Mouse (Mus musculus) heart, embryonic 13.5 days (tissue): ENCODE results near the gene Rilp. TPM values are rescaled to one million over a fixed set of nuclear protein-coding genes. Genes with fewer than 3 reads are reported as not detected.

Experiments used
- ATAC-seq: fragments of 200-750 bp; cut with Nextera tagmentation; 2 replicates; pipeline ENCODE4 v1.8.0; 2017; ENCODE audit warnings: moderate TSS enrichment; ENCODE audit not compliant: insufficient number of reproducible peaks, low FRiP score, low TSS enrichment; ENCODE audit errors: extremely low read depth
- H3K27ac ChIP-seq: fragments of 300-500 bp; sonication (generic); replicated peaks from 2 replicates; pipeline ENCODE4 v1.5.1; 2015; ENCODE audit warnings: moderate library complexity, mild to moderate bottlenecking, inconsistent platforms
- H3K27me3 ChIP-seq: fragments of 300-500 bp; sonication (generic); replicated peaks from 2 replicates; pipeline ENCODE4 v1.6.1; 2015; ENCODE audit warnings: mild to moderate bottlenecking, inconsistent platforms
- H3K36me3 ChIP-seq: fragments of 300-500 bp; sonication (generic); 2 replicates; pipeline ENCODE4 v1.6.1; 2015; ENCODE audit warnings: mild to moderate bottlenecking, inconsistent platforms
- H3K4me1 ChIP-seq: fragments of 300-500 bp; sonication (generic); 2 replicates; pipeline ENCODE4 v1.6.1; 2015; ENCODE audit warnings: inconsistent platforms
- H3K4me2 ChIP-seq: fragments of 300-500 bp; sonication (generic); 2 replicates; pipeline ENCODE4 v1.6.1; 2015; ENCODE audit warnings: inconsistent platforms, mild to moderate bottlenecking, moderate library complexity
- H3K4me3 ChIP-seq: fragments of 300-500 bp; sonication (generic); 2 replicates; pipeline ENCODE4 v1.5.1; 2015; ENCODE audit warnings: moderate library complexity, mild to moderate bottlenecking, inconsistent platforms
- H3K9ac ChIP-seq: fragments of 300-500 bp; sonication (generic); 2 replicates; pipeline ENCODE4 v1.6.1; 2015; ENCODE audit warnings: inconsistent platforms, mild to moderate bottlenecking, moderate library complexity
- H3K9me3 ChIP-seq: fragments of 300-500 bp; sonication (generic); 2 replicates; pipeline ENCODE4 v1.6.1; 2016; ENCODE audit warnings: inconsistent platforms
- WGBS: fragments of 180-500 bp; shearing (Covaris S2); methylation state at CpG from one replicate; pipeline ENCODE4 v1.1.7; 2015; ENCODE audit warnings: mixed read lengths; 5-methylcytosine and 5-hydroxymethylcytosine counted together
- microRNA counts: library from miRNA; unstranded; fragments of <30 nt; microRNA quantifications from one replicate; lab custom pipeline; 2016
- microRNA-seq: library from miRNA; unstranded; fragments of <30 nt; microRNA quantifications from one replicate; pipeline ENCODE4, GENCODE M21; 2016
- polyA plus RNA-seq: library from polyadenylated mRNA; unstranded; fragments of >200 nt; fragmentation: Nextera tagmentation; extraction: Ambion mirVana; gene quantifications from 2 replicates; pipeline ENCODE4 v1.2.1, GENCODE M21; 2015

Rilp gene
- polyA plus RNA-seq, 1 experiment from 2014 or later = 3.4 TPM

GRCm38 (mm10) chr11:75560530-75561409 lies 50.9 kb downstream of the Rilp start:
- ATAC-seq = no peak
- H3K4me2 ChIP-seq = no peak overlapping the region
- 82% methylated on average over 14 of the region's 14 CpGs for WGBS

GRCm38 (mm10) chr11:75561410-75561791 lies 51.5 kb downstream of the Rilp start:
- Histone ChIP-seq H3K27ac (no peak overlapping the region), H3K36me3 (no peaks in the 10 kb centered on the region), H3K4me1 (peaks cover 41% of the 10 kb centered on the region), H3K4me2 (no peak overlapping the region), H3K9ac (no peak overlapping the region), H3K9me3 (no peaks in the 10 kb centered on the region), H3K4me3 (no peak overlapping the region), H3K27me3 (peaks cover 14% of the 10 kb centered on the region)
- 70% methylated on average over 5 of the region's 5 CpGs for WGBS
- no peak for ATAC-seq

More at GRCm38 (mm10) chr11:75560530-75561409, 50.9 kb downstream of the Rilp start:
- H3K27ac ChIP-seq = no peak overlapping the region
- H3K4me3 ChIP-seq = no peak overlapping the region
- peaks cover 14% of the 10 kb centered on the region for H3K27me3 ChIP-seq
- no peaks in the 10 kb centered on the region for H3K9me3 ChIP-seq
- no peaks in the 10 kb centered on the region for H3K36me3 ChIP-seq
- peaks cover 34% of the 10 kb centered on the region for H3K4me1 ChIP-seq
- no peak overlapping the region for H3K9ac ChIP-seq

MicroRNAs within 50 kb of the gene (microRNA counts, 519-probe panel; counts per million panel counts)
- microRNA mmu-miR-22 (lab: Ali Mortazavi, UCI) = 6,696 counts per million, percentile 96 among the panel's probes with 10 or more counts

Small RNA genes within 50 kb of the gene (microRNA-seq; reads per million reads assigned to microRNA genes)
- gene Mir22 = 9,714 reads per million, percentile 95 among the genes with 10 or more reads in this experiment
- gene Mir3971 = not detected

Other genes starting within 250 kb of the Rilp start
- gene Rpa1, start 161.8 kb upstream of the Rilp start, polyA plus RNA-seq = 85.8 and 88.4 TPM in 2 replicates
- gene Smyd4, start 161.7 kb upstream of the Rilp start, polyA plus RNA-seq = 12.9 and 13.1 TPM in 2 replicates
- 30.2 and 34.2 TPM in 2 replicates for gene Serpinf1, start 87.4 kb upstream of the Rilp start, polyA plus RNA-seq
- 1.5 and 14.5 TPM in 2 replicates for gene Serpinf2, start 70.5 kb upstream of the Rilp start, polyA plus RNA-seq
- gene Wdr81, start 55.4 kb upstream of the Rilp start, polyA plus RNA-seq = 3.7 and 3.8 TPM in 2 replicates
- gene Tlcd2, start 48.4 kb upstream of the Rilp start, polyA plus RNA-seq = 11.4 and 13.5 TPM in 2 replicates
- 31.6 and 32.1 TPM in 2 replicates for gene Prpf8, start 23.3 kb upstream of the Rilp start, polyA plus RNA-seq
- 12.9 and 13.2 TPM in 2 replicates for gene Scarf1, start 3.4 kb downstream of the Rilp start, polyA plus RNA-seq
- 3.2 and 3.6 TPM in 2 replicates for gene Slc43a2, start 21.6 kb downstream of the Rilp start, polyA plus RNA-seq
- 54.4 and 56.7 TPM in 2 replicates for gene Pitpna, start 78.0 kb downstream of the Rilp start, polyA plus RNA-seq
- 18.9 and 20.9 TPM in 2 replicates for gene Inpp5k, start 120.9 kb downstream of the Rilp start, polyA plus RNA-seq
- gene Myo1c, start 140.4 kb downstream of the Rilp start, polyA plus RNA-seq = 58.4 and 58.7 TPM in 2 replicates
- gene Crk, start 169.2 kb downstream of the Rilp start, polyA plus RNA-seq = 84.8 and 93.1 TPM in 2 replicates
- 681 and 729 TPM in 2 replicates for gene Ywhae, start 222.8 kb downstream of the Rilp start, polyA plus RNA-seq